Mouse (Mus musculus) left cerebral cortex, postnatal 36 days (tissue): ENCODE data around the gene Fmo4. TPM values are rescaled to one million over a fixed set of nuclear protein-coding genes. Genes with fewer than 3 reads are reported as not detected.

Experiments
- DNase-seq, 2 experiments: peaks; one replicate each; pipeline ENCODE4 v3.0.0; 2021 to 2022; ENCODE audit warnings: low spot score in 2 of 2, mixed read lengths in 1 of 2
- intact Hi-C: fragments of 180-260 bp; cut with DNase I; formaldehyde crosslinking; loops from one replicate; pipeline ENCODE4 v1.15.1; 2025
- total RNA-seq, 2 experiments: library from RNA; stranded (reverse); gene quantifications; 2 replicates each; pipeline ENCODE4 v1.2.3; 2021

Gene Fmo4
- total RNA-seq, result not detected

- intact Hi-C loops, result no loop called here
- DNase-seq, result no peak
Observed at GRCm38 (mm10) chr1:162813836-162814156, at the start of gene Fmo4. Gene Fmo4 (minus strand): TSS chr1:162813972.

- intact Hi-C loops, result no loop called here
Observed at GRCm38 (mm10) chr1:162862328-162862727, 48.6 kb upstream of the Fmo4 start.

DNA sequence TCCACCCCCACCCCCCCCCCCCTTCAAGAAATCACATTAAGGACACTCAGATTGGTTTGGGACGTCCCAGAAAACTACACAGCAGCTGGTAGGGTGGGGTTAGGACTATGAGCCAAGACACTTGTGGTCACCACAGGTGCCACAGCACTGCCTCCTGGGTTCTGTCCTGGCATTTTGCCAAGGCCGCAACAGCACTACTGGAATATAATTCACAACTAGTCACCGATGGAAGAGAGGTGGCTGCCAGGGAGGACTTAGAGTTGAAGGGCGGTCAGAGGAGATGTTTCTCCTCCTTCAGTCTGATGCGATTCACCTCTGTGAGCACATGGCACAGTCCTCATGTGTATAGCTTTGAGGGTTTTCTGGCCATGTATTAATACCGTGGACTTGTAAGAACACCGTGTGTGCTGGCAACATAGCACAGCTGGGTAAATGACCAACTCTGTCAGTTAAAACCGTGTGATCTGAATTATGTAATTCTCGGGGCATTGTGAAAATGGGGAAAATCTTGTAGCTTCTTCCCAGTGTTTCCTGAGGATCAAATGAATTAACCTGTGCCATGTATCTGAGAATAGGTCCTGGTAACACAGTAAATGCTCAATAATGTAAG is 46.3 kb upstream of the Fmo4 start:
- DNase-seq, result no peak
- intact Hi-C loops, result no loop called here

More at GRCm38 (mm10) chr1:162862328-162862727, 48.6 kb upstream of the Fmo4 start:
- no peak for DNase-seq

DNA sequence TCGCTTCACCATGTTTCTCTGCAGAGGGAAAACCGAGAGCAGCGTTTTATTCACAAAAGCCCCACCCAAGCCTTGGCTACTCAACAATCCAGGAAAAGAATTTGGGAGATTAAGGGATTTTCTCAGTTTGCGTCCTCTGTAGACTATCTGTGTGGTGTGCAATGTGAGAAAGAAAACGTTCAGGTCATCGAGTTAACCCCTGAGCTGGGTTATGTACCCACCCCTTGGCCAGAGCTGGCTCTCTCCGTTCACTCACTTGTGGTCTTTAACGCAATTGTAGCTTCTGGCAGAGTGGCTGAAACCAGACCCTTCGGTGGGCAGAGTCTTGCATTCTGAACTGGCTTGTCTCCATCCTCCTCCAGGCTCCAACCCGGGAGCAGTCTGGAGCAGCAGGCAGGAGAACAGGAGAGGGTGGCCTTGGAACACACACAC is 45.8 kb upstream of the Fmo4 start:
- intact Hi-C loops, result no loop called here
- DNase-seq, result no peak

DNA sequence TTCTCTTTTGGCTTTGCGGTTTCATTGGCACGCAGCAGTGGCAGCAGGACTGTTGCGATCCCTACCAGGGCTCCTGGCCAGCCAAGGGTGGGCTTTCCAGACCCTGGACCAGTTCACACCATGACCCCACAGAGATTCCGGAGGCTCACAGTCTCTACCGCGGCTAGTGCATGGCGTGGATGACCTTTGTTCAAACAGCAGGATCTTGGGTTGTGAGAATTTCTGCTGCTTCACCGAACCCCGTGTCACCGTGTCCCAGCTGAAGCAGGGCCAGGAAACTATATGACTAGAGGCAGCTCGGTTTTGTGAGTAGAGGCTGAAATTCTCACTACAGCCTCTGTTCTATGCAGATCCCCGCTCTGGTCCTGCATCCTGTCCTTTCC is 45.0 kb upstream of the Fmo4 start:
- peak in 1 of 2 experiments; percentile 8 for DNase-seq

GRCm38 (mm10) chr1:162857766-162858747 is 44.3 kb upstream of the Fmo4 start:
- DNase-seq, result no peak
- intact Hi-C loops, result no loop called here

More for the DNA sequence above, 45.0 kb upstream of the Fmo4 start:
- intact Hi-C loops, result no loop called here

DNA sequence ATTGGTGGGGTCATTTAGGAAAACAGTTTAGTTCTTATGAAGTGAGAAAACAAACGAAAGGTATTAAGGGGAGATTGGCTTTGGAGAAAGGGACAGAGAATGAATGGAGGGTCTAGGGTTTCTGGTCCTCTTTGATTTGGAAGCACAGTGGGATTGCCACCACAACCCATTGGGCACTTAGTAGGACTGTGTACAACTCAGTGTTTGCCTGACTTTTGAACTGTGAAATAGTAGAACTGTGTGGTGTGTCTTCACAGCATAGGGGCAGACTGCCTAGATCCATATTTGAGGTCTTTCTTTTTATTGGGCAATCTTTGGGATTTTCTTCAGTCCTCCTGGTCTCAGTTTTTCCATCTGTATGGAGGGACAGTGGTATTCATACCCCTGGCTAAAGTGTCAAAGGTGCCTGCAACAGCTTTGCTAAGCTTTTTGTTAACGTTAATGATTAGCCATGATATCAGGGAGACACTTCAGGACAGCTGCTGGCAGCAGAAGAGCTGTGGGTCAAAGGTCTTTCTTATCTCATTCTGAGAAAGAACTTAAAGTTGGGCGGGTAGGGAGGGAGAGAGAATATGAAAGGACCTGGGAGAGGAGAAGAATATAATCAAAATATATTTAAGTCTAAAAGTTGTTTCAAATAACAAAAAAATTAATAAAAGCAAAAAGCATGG is 40.2 kb upstream of the Fmo4 start:
- DNase-seq, result no peak
- intact Hi-C loops, result no loop called here

DNA sequence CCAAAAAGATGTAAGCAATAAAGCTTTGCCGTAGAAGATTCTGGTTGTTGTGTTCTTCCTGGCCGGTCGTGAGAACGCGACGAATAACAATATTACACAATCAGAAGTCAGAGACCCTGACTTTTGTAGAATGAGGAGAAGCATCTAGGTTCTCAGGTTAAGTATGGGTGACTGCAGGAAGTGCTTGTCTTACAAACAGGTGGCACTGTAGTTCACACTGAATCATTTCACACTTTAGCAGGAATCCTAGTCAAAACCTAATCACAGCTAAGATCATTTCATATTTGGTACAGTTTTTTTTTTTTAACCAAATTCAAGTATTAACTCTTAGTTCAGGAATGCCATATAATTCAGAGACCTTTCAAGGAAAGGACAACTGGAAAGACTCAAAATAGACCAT is 33.8 kb upstream of the Fmo4 start:
- no peak for DNase-seq

GRCm38 (mm10) chr1:162840211-162840610 is 26.4 kb upstream of the Fmo4 start:
- intact Hi-C loops, result no loop called here

More for the DNA sequence above, 33.8 kb upstream of the Fmo4 start:
- intact Hi-C loops, result no loop called here

DNA sequence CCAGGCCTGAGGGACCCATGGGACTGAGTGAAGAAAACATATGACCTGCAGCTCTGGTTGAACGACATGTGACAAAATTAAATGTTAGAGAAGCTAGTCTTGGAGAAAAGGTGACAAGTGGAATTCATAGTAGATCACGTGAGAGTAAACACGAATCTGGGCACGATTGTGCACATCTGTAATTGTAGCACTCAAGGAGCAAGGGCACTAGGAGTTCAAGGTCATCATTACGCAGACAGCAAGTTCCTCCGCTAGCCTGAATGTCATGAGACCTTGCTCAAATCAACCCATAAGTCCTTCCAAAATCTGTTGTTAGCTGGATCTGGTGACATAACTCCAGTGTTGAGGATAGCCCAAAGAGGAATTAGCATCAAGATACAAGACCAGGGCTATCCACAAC is 25.2 kb upstream of the Fmo4 start:
- intact Hi-C loops, result no loop called here
- DNase-seq, result no peak

More at GRCm38 (mm10) chr1:162840211-162840610, 26.4 kb upstream of the Fmo4 start:
- DNase-seq, result no peak

- intact Hi-C loops, result no loop called here
- no peak for DNase-seq
Observed at GRCm38 (mm10) chr1:162834342-162834741, 20.6 kb upstream of the Fmo4 start.

GRCm38 (mm10) chr1:162832574-162832953 is 18.8 kb upstream of the Fmo4 start:
- intact Hi-C loops, result no loop called here
- DNase-seq, result no peak

DNA sequence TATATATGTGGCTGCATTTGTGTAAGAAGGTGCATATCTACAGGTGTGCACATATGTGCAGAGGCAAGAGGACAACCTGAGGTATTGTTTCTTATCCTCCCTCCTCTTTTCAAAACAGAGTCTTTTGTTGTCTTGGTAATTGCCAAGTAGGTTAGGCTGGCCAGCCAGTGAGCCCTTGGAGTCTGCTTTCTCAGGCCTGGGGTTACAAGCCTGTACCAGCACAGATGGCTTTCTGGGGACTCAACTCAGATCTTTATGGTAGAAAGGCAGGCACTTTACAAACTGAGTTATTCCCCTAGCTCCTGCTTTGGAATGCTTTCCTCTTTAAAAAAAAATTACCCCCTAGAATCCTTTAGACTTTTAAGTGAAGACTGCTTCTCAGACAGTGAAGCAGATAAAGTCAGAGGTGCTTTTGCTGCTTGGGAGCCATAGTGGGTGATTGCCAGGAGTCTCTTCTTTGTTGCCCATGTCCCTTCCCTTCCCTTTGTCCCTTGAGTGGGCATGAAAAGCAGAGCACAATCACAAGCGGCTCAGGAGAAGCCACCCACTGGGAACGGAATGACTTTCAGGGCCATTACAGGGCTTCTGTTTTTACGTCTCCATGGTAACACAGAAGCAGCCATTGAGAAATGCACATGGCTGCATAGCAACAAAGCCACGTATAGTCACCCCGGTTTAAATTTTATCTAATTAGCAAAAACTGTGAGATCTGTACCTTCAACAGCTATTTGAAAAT is 18.2 kb upstream of the Fmo4 start:
- intact Hi-C loops, result no loop called here
- no peak for DNase-seq

GRCm38 (mm10) chr1:162819280-162819679 is 5.5 kb upstream of the Fmo4 start:
- DNase-seq, result no peak
- intact Hi-C loops, result no loop called here

DNA sequence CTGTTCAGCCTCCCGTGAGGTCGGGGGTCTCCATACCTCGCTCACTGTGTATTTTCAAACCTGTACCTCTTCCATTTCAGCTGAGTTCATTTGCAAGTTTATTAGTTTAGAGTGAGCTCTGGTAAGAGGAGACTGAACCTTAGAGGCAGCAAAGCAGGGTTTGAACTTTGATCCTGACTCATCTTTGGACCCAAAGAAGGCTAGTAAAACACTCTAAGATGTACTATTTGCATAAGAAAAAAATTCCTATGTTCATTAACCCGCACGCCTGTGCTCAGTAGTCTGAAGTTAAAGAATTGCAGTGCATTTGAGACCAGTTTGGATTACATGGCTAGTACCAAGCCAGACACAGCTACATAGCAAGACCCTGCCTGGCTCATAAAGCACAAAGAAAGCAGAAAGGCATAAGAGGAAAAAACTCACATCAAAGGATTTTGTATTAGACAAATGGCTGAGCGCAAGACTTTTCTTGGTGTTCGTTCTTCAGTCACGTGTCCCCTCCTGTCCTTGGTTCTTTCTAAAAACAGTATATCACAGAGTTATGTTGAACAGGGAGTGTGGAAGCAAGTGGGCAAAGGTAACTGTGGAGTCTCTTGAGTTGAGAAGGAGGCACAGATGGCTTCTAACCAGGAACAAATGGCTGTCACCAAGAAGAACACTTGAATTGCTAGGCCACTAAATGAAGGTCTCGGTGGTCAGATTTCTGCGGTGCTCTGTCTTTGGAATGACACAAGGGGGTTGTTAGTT is 1.8 kb upstream of the Fmo4 start:
- intact Hi-C loops, result no loop called here
- no peak for DNase-seq

DNA sequence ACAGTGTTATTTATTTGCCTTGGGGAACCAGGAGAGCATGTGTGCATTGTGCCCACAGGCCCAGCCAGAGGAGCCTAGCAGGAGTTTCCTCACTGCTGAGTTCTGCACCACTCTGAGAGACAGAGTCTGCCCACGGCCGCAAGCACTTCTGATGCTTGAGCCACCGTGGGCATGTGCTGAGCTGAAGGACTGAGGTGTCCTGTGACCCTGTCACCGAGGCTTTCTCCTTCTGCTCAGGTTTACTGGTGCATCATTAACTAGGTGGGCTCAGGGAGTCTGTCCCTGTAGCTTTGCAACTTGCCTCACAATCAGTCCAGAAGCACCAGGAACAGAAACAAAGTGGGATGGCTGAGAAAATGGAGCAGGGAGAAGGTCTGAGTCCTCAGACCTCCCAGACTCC is 1.2 kb upstream of the Fmo4 start:
- no peak for DNase-seq
- intact Hi-C loops, result no loop called here

- no peak for DNase-seq
- intact Hi-C loops, result no loop called here
Observed at GRCm38 (mm10) chr1:162813143-162813835, 483 bp downstream of the Fmo4 start.

- intact Hi-C loops, result no loop called here
- no peak for DNase-seq
Observed at GRCm38 (mm10) chr1:162808541-162808940, 5.2 kb downstream of the Fmo4 start.

- DNase-seq, result no peak
- intact Hi-C loops, result no loop called here
Observed at GRCm38 (mm10) chr1:162807441-162807840, 6.3 kb downstream of the Fmo4 start.
